Mouse (Mus musculus): ENCODE measurements around the gene Chid1. TPM values are rescaled to one million over a fixed set of nuclear protein-coding genes. Genes with fewer than 3 reads are reported as not detected.

The Chid1 gene
- polyA plus RNA-seq, 1 experiment from 2014 or later, result 32.9 TPM

Other genes starting within 250 kb of the Chid1 start
- 0.43 and 0.61 TPM in 2 replicates for gene Drd4, start 247.9 kb downstream of the Chid1 start, polyA plus RNA-seq (2014; fragmentation: Nextera tagmentation; extraction: Ambion mirVana)
- gene Deaf1, start 212.2 kb downstream of the Chid1 start, polyA plus RNA-seq (2014; fragmentation: Nextera tagmentation; extraction: Ambion mirVana), result 72.3 and 90.1 TPM in 2 replicates
- 29.3 and 32.6 TPM in 2 replicates for gene Tmem80, start 212.1 kb downstream of the Chid1 start, polyA plus RNA-seq (2014; fragmentation: Nextera tagmentation; extraction: Ambion mirVana)
- 2.2 TPM in 2 replicates for gene Eps8l2, start 201.0 kb downstream of the Chid1 start, polyA plus RNA-seq (2014; fragmentation: Nextera tagmentation; extraction: Ambion mirVana)
- gene Taldo1, start 147.7 kb downstream of the Chid1 start, polyA plus RNA-seq (2014; fragmentation: Nextera tagmentation; extraction: Ambion mirVana), result 359 and 371 TPM in 2 replicates
- 44.1 and 46.0 TPM in 2 replicates for gene Gatd1, start 125.7 kb downstream of the Chid1 start, polyA plus RNA-seq (2014; fragmentation: Nextera tagmentation; extraction: Ambion mirVana)
- gene Cend1, start 110.4 kb downstream of the Chid1 start, polyA plus RNA-seq (2014; fragmentation: Nextera tagmentation; extraction: Ambion mirVana), result 8.8 and 13.9 TPM in 2 replicates
- 45.2 and 45.8 TPM in 2 replicates for gene Slc25a22, start 102.0 kb downstream of the Chid1 start, polyA plus RNA-seq (2014; fragmentation: Nextera tagmentation; extraction: Ambion mirVana)
- gene Pidd1, start 95.8 kb downstream of the Chid1 start, polyA plus RNA-seq (2014; fragmentation: Nextera tagmentation; extraction: Ambion mirVana), result 9.5 and 10.3 TPM in 2 replicates
- gene Rplp2, start 92.5 kb downstream of the Chid1 start, polyA plus RNA-seq (2014; fragmentation: Nextera tagmentation; extraction: Ambion mirVana), result 898 and 979 TPM in 2 replicates
- 14.8 and 17.6 TPM in 2 replicates for gene Pnpla2, start 84.7 kb downstream of the Chid1 start, polyA plus RNA-seq (2014; fragmentation: Nextera tagmentation; extraction: Ambion mirVana)
- gene Cracr2b, start 78.8 kb downstream of the Chid1 start, polyA plus RNA-seq (2014; fragmentation: Nextera tagmentation; extraction: Ambion mirVana), result 2.8 and 6.4 TPM in 2 replicates
- 44.3 and 52.2 TPM in 2 replicates for gene Cd151, start 72.5 kb downstream of the Chid1 start, polyA plus RNA-seq (2014; fragmentation: Nextera tagmentation; extraction: Ambion mirVana)
- 76.9 and 79.2 TPM in 2 replicates for gene Polr2l, start 64.7 kb downstream of the Chid1 start, polyA plus RNA-seq (2014; fragmentation: Nextera tagmentation; extraction: Ambion mirVana)
- 32.4 and 35.8 TPM in 2 replicates for gene Tspan4, start 64.6 kb downstream of the Chid1 start, polyA plus RNA-seq (2014; fragmentation: Nextera tagmentation; extraction: Ambion mirVana)
- gene Ap2a2, start 22.3 kb upstream of the Chid1 start, polyA plus RNA-seq (2014; fragmentation: Nextera tagmentation; extraction: Ambion mirVana), result 89.6 and 100 TPM in 2 replicates
- gene Muc6, start 115.5 kb upstream of the Chid1 start, polyA plus RNA-seq (2014; fragmentation: Nextera tagmentation; extraction: Ambion mirVana), result 0.19 and 0.20 TPM in 2 replicates
- gene Muc2, start 150.5 kb upstream of the Chid1 start, polyA plus RNA-seq (2014; fragmentation: Nextera tagmentation; extraction: Ambion mirVana), result 0.54 TPM in 1 of 2 replicates, not detected in the other
- gene Muc5ac, start 249.1 kb upstream of the Chid1 start, polyA plus RNA-seq (2014; fragmentation: Nextera tagmentation; extraction: Ambion mirVana), result not detected in 2 replicates